Mouse (Mus musculus): ENCODE measurements around the gene Rock2.

DNA sequence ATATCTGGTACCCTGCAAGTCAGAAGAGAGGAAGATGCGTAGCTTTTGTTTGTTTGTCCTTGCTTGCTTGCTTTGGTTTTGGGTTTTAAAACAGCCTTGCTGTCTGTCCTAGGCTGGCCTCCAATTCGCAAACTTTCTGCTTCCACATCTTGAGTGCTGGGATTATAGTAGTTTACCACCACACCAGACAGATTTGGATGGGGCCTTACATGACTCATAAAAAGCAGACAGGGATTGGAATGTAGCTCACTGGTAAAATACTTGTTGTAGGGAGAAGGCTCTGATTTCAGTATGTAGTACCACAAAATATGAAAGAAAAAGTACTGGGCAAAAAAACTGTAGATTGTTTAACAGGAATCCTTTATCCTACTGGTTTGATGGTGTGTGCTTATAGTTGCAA is 72.1 kb downstream of the Rock2 start:
- TF ChIP-seq POLR2A (IDR thresholded peaks at IDR 0.05; ENCODE audit: insufficient read depth, low read length) (no peak), CTCF (IDR thresholded peaks at IDR 0.05; ENCODE audit: low read depth, low read length) (no peak)

Measured in ES-Bruce4 (cell line).